Mouse (Mus musculus): ENCODE measurements around the gene Cd47. TPM values are rescaled to one million over a fixed set of nuclear protein-coding genes. Genes with fewer than 3 reads are reported as not detected.

Cd47 gene
- polyA plus RNA-seq, 1 experiment from 2014 or later, result 61.4 TPM

DNA sequence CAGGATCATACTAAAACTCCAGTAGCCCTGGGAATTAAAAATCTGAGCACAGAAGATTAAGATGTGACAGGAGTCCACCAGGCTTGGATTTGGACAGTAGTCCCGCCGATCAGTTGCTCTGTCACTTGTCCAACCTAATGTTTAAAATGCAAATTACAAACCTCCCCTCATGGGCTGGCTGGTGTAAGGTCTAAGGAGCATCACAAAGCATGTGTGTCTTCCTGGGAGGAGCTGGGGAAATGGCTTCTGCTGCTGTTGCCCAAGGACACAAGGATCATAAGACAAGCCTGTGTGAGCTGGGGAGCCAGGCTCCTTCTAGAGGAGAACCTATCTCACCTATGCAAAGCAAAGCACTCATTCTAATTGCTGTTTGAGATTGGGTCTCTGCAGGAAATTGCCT is 155.0 kb downstream of the Cd47 start:
- Histone ChIP-seq H3K9ac (no peak overlapping the region), H3K4me2 (no peak overlapping the region), H3K9me3 (no peaks in the 10 kb centered on the region), H3K27ac (no peak overlapping the region), H3K36me3 (replicated peaks) (no peaks in the 10 kb centered on the region), H3K4me3 (replicated peaks) (no peak overlapping the region), H3K4me1 (no peaks in the 10 kb centered on the region), H3K27me3 (no peaks in the 10 kb centered on the region)
- ATAC-seq (ENCODE audit: low FRiP score), result no peak
- WGBS, result 95% methylated on average over 2 of the region's 2 CpGs

- no peak overlapping the region for H3K4me2 ChIP-seq
- 88% methylated on average over 2 of the region's 2 CpGs for WGBS
Observed at GRCm38 (mm10) chr16:49955952-49956351, 155.6 kb downstream of the Cd47 start.

GRCm38 (mm10) chr16:49956531-49957302 is 156.4 kb downstream of the Cd47 start:
- no peak overlapping the region for H3K4me2 ChIP-seq
- H3K9ac ChIP-seq, result no peak overlapping the region
- no peaks in the 10 kb centered on the region for H3K27me3 ChIP-seq
- H3K4me1 ChIP-seq, result no peaks in the 10 kb centered on the region
- H3K9me3 ChIP-seq, result no peaks in the 10 kb centered on the region
- no peak overlapping the region for H3K27ac ChIP-seq
- H3K4me3 ChIP-seq (replicated peaks), result no peak overlapping the region
- WGBS, result 87% methylated on average over 7 of the region's 7 CpGs
- no peaks in the 10 kb centered on the region for H3K36me3 ChIP-seq (replicated peaks)
- no peak for ATAC-seq (ENCODE audit: low FRiP score)

More at GRCm38 (mm10) chr16:49955952-49956351, 155.6 kb downstream of the Cd47 start:
- no peaks in the 10 kb centered on the region for H3K36me3 ChIP-seq (replicated peaks)
- H3K27ac ChIP-seq, result no peak overlapping the region
- no peak overlapping the region for H3K9ac ChIP-seq
- H3K4me1 ChIP-seq, result no peaks in the 10 kb centered on the region
- H3K4me3 ChIP-seq (replicated peaks), result no peak overlapping the region
- ATAC-seq (ENCODE audit: low FRiP score), result no peak
- no peaks in the 10 kb centered on the region for H3K27me3 ChIP-seq
- no peaks in the 10 kb centered on the region for H3K9me3 ChIP-seq

DNA sequence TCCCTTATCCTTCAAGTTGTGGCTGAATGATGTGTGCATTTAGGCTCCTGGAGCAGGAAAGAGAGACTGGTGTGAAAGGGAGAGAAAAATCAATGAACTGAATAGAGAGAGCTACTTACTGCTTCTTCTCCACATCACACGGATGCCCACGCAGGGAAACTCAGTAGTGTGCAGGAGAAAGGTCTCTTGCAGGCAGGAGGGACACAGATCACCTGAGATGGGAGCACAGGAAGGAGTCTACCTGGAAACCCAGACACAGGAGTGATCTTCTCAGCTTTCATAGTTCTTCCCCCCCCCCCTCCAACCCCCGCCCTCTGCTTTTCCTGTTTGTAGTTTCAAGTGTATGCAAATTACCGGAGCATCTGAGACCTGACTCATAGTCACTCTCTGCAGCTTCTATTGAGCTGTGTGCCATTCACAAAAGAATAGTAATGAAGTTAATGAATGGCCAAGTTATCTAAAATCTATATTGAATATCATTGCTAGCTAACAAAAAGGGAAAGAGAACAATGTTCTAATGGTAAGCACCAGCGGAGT is 158.6 kb downstream of the Cd47 start:
- no peak overlapping the region for H3K27ac ChIP-seq
- ATAC-seq (ENCODE audit: low FRiP score), result no peak
- WGBS, result 87% methylated on average over 5 of the region's 5 CpGs
- H3K27me3 ChIP-seq, result no peaks in the 10 kb centered on the region
- H3K4me1 ChIP-seq, result no peaks in the 10 kb centered on the region
- no peak overlapping the region for H3K9ac ChIP-seq
- H3K36me3 ChIP-seq (replicated peaks), result no peaks in the 10 kb centered on the region
- no peaks in the 10 kb centered on the region for H3K9me3 ChIP-seq
- H3K4me2 ChIP-seq, result no peak overlapping the region
- H3K4me3 ChIP-seq (replicated peaks), result no peak overlapping the region

DNA sequence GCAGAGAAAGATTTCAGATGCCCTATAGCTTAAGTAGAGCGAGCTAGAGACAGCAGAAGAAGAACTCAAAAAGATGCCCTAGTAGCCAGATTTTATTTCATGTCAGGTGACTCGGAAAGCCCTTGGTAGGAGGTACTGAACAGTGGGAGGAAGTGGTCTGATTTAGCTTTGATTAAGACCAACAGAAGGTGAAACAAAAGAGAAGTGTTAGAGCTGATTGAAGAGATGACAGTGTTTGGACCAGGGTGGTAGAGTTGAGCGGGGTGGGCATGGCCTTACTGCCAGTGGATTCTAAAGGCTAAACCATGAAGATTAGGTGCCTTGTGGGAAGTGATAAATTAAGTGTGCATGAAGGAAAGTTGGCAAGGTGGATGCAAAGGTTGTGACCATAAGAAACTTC is 162.0 kb downstream of the Cd47 start:
- Histone ChIP-seq H3K4me2 (no peak overlapping the region), H3K4me1 (peaks cover 3% of the 10 kb centered on the region; the same call in 1 of the 2 replicates), H3K4me3 (replicated peaks) (no peak overlapping the region), H3K9ac (no peak overlapping the region), H3K36me3 (replicated peaks) (no peaks in the 10 kb centered on the region), H3K27me3 (no peaks in the 10 kb centered on the region), H3K9me3 (no peaks in the 10 kb centered on the region), H3K27ac (no peak overlapping the region)
- no peak for ATAC-seq (ENCODE audit: low FRiP score)
- WGBS, result 86% methylated on average over 3 of the region's 3 CpGs

DNA sequence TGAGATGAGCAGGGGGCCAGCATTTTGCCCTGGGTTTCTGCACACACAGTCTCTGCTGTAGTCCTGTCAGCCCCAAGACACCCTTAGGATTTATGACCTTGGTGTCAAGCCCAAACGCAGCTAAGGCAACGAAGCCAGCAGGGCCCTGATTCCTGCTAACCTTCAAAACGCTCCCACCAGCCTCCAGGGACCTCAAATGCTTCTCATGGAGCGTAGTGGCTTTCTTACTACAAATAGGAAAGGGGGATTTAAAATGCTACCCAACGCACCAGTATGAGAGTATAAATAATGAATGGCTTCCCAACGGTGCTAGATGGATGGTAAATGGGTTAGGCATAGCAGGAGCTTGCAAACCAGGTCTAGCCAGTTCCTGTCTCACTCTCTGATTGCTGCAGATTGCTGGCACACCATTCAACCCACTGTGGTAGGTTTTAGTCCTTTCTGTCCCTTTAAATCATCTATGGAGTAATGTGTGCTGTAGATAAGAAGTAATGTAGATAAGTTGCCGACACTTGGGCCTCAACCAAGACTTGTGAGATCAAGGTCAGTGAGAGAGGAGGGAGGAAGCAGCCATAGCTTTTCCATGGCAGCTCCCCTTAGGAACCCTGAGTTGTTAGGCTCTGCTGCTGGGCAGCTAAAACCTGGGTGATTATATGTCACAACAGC is 164.1 kb downstream of the Cd47 start:
- ATAC-seq (ENCODE audit: low FRiP score), result no peak
- Histone ChIP-seq H3K4me2 (no peak overlapping the region), H3K27me3 (no peaks in the 10 kb centered on the region), H3K4me3 (replicated peaks) (no peak overlapping the region), H3K36me3 (replicated peaks) (no peaks in the 10 kb centered on the region), H3K4me1 (peaks cover 6% of the 10 kb centered on the region; the same call in 1 of the 2 replicates), H3K9ac (no peak overlapping the region), H3K27ac (no peak overlapping the region), H3K9me3 (no peaks in the 10 kb centered on the region)
- 70% methylated on average over 7 of the region's 7 CpGs for WGBS

Other genes starting within 250 kb of the Cd47 start
- 36.6 and 39.0 TPM in 2 replicates for gene Ift57, start 101.3 kb upstream of the Cd47 start, polyA plus RNA-seq (2016; fragmentation: Nextera tagmentation; extraction: Ambion mirVana)